Mouse (Mus musculus): ENCODE measurements around the gene Hist1h4d. TPM values are rescaled to one million over a fixed set of nuclear protein-coding genes. Genes with fewer than 3 reads are reported as not detected.

Gene Hist1h4d
- total RNA-seq, 1 experiment from 2014 or later = 639 TPM

DNA sequence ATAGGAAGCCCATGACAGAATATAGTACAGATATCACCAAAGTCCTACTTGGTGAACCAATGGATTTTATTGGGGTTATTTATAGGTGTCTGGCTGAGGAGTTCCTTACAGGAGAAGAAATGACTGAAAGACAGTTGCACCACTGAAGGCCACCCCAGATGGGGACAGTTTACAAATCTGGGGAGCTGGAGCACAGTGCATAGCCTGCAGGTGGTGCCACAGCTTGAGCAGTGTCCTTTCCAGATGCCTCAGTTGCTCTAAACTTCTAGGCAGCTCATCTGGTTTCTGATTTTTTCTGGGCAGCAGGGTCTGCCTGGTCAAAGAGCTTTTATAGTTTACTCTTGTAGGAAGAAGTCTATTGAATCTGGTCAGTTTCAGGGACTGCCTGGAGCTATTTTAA lies 28.4 kb downstream of the Hist1h4d start:
- no peak for ATAC-seq (replicated peaks in 1 of 2; ENCODE audit: insufficient read depth in 1 of 2, low FRiP score in 2 of 2, low TSS enrichment in 1 of 2, low read depth in 1 of 2, poor library complexity in 2 of 2, severe bottlenecking in 2 of 2)

DNA sequence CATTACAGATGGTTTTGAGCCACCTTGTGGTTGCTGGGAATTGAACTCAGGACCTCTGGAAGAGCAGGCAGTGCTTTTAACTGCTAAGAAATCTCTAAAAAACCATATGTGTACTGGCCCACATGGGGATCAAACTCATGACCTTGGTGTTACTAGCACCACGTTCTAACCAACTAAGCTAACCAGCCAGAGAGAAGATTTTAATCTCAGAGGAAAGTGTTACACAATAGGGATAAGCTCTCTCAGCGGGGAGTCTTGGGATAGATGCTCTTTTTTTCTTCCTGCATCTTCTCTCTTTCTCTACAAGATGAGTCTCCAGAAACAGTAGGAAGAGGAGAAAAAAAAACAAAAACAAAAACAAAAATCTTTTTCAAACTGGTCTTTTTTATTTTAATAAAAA lies 29.0 kb downstream of the Hist1h4d start:
- no peak for ATAC-seq (replicated peaks in 1 of 2; ENCODE audit: insufficient read depth in 1 of 2, low FRiP score in 2 of 2, low TSS enrichment in 1 of 2, low read depth in 1 of 2, poor library complexity in 2 of 2, severe bottlenecking in 2 of 2)

DNA sequence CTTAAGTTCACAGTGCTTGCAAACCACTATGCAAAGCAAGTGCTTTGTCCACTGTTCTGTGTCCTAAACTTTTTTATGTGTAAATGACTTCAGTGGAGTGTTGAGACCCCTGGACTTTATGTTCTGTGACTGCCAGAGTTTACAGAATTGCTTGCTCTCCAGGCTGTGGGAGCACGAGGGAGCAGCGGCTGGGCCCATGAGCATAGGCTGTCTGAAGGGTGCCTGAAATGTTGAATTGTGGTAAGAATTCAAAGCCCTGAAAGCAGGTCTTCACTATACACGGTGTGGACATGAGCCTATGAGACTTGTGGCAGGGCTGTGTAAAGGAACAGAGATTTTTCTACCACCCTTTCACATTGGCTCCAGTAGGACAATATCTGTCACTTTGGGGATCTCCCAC lies 30.2 kb downstream of the Hist1h4d start:
- no peak for ATAC-seq (replicated peaks in 1 of 2; ENCODE audit: insufficient read depth in 1 of 2, low FRiP score in 2 of 2, low TSS enrichment in 1 of 2, low read depth in 1 of 2, poor library complexity in 2 of 2, severe bottlenecking in 2 of 2)

DNA sequence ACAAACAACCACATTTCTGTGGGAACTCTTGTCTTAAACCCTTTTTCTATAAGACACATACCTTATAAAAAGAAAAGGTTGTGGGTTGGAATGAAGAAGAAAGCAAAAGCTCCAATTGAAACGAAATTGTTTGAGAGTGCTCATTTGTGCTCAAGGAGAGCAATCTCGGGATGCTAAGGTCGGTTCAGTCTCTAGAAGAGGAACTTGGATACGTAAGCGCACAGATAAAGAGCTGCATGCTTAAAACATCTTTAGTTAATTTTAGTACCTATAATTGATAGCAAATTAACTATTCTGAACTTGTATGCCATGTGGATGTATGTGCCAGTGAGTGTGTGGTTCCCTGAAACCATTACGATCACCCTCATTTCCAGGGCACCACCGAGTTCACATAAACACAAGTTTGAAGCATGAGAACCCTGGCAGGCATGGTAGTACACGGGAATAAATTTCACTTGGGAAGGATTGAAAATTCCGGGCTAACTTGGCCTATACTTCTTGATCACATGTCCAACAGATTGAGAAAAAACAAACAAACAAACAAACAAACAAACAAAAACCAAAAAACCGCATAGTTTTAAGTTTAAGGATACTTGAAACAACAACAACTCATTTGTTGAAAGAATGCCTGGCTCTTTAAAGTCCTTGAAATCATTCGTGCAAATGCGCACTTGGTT lies 38.8 kb downstream of the Hist1h4d start:
- no peak for ATAC-seq (replicated peaks in 1 of 2; ENCODE audit: insufficient read depth in 1 of 2, low FRiP score in 2 of 2, low TSS enrichment in 1 of 2, low read depth in 1 of 2, poor library complexity in 2 of 2, severe bottlenecking in 2 of 2)

DNA sequence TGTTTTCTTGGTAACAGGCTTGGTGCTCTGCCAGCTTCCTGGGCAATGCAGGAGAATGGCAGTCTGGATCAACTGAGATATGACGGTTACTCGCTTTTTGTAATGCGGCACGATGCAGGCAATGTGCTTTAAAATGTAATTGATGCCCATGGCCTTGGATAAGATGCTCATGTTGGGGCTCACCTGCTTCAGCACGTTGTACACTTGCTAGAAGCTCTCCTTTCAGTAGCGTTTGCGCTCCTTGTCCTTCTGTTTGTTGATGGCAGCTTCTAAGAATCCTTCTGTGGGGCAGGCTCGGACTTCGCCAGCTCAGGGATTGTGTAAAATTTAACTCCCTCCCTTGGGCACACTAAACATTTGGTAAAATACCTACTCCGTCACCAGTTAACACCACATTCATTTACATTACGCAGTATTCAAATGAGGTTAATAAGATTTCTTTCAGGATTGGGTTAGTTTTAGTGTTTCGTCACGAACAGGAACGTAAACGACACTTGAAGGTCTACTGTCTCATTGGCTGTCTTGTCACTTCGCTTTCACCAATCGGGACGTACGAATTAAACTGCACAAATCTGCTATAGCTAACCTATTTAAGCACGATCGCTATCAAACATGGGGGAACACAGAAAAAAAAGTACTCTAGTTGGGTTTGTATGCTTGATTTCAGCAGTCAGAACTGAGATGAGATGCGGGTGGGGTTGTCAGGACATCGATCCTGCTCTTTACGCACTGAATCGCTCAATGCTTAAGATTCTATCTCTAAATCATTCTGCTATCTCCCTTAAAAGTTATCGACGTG lies 39.5 kb downstream of the Hist1h4d start, which contains the start of gene Hist1h2be:
TSS of gene Hist1h2be (minus strand) at position 392 of the 799 bp plus-strand sequence.
- ATAC-seq (replicated peaks in 1 of 2; ENCODE audit: insufficient read depth in 1 of 2, low FRiP score in 2 of 2, low TSS enrichment in 1 of 2, low read depth in 1 of 2, poor library complexity in 2 of 2, severe bottlenecking in 2 of 2) = peak; percentile 61 to 73

DNA sequence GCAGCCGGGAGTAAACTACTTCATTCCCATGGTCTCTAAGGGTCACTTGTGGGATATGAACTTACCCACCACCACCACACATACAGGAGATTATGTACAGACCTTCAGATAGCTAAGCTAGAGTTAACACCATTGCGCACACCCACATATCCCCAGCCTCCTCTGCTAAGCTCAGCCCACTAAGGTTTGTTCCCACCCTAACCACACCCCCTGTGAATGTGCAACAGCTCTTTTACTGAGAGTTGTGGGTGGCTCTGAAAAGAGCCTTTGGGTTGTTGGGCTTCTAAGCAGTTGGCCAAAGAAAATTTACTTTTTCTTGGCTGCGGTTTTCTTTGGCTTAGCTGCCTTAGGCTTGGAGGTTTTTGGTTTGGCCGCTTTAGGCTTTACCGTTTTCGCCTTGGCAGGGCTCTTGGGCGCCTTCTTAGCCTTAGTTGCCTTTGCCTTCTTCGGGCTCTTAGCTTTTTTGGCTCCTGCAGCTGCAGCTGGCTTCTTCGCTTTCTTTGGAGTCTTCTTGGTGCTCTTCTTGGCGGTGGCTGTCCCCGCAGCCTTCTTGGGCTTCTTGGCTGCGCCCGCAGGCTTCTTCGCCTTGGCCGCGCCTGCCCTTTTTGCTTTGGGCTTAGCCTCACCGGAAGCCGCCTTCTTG lies 40.3 kb downstream of the Hist1h4d start:
- ATAC-seq (replicated peaks in 1 of 2; ENCODE audit: insufficient read depth in 1 of 2, low FRiP score in 2 of 2, low TSS enrichment in 1 of 2, low read depth in 1 of 2, poor library complexity in 2 of 2, severe bottlenecking in 2 of 2) = peak; percentile 80 to 81

DNA sequence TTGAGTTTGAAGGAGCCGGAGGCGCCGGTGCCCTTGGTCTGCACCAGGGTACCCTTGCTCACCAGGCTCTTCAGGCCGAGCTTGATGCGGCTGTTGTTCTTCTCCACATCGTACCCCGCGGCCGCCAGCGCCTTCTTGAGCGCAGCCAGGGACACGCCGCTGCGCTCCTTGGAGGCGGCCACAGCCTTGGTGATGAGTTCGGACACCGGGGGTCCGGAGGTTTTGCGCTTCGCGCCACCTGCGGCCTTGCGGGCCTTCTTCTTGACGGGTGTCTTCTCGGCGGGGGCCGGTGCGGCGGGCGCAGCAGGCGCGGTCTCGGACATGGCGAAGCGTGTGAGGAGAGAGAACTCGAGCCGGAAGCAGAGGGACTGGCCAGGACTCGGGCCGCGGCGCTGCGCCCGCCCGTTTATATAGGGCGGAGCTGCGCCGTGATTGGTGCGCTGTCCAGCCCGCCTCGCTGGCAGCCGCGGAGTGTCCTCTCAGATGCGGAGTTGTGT lies 40.8 kb downstream of the Hist1h4d start, which contains the start of gene Hist1h1e:
TSS of gene Hist1h1e (minus strand) at position 384 of the 497 bp plus-strand sequence.
- ATAC-seq (replicated peaks in 1 of 2; ENCODE audit: insufficient read depth in 1 of 2, low FRiP score in 2 of 2, low TSS enrichment in 1 of 2, low read depth in 1 of 2, poor library complexity in 2 of 2, severe bottlenecking in 2 of 2) = peak; percentile 61 to 68

DNA sequence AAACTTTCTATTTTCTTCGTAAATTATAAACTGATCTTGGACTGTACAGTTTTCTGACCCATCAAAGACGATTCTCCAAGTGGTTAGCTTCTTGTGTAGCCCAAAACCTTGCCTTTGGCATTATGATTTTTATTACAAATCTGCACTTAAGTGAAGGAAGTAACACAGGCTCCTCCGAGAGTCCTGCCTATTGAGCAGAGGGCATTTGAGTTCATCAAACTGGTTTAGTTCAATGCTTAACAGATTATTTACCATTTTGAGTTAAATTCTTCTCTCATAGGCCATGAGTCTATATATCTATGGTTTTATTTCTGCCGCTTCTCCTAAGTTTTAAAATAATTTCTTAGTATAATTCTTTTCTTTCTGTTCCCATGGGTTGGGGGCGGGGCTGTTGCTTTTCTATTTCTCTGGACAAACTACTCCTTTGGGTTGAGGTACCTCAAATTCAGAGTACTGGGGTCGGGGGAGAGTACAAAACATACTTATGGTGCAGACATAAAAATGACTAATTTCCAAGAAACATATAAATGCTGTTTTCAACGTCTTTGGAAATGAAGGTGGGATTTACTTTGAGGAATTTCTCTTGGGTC lies 41.6 kb downstream of the Hist1h4d start:
- no peak for ATAC-seq (replicated peaks in 1 of 2; ENCODE audit: insufficient read depth in 1 of 2, low FRiP score in 2 of 2, low TSS enrichment in 1 of 2, low read depth in 1 of 2, poor library complexity in 2 of 2, severe bottlenecking in 2 of 2)

DNA sequence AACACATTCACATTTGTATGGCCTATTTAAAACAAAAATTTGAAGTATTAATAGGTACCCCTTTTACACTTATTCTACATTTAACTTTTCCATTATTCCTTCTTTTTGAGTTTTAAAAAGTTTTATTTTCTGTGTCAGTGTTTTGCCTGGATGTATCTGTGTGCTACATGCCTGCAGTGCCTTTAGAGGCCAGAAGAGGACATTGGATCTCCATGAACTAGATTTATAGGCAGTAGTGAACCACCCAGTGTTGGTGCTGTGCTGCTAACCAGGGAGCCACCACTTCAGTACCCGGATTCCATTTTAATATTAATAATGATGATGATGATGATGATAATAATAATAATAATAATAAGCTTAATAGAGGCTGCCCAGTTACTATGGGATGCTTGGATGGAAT lies 49.3 kb downstream of the Hist1h4d start:
- peak; percentile 77 to 82 for ATAC-seq (replicated peaks in 1 of 2; ENCODE audit: insufficient read depth in 1 of 2, low FRiP score in 2 of 2, low TSS enrichment in 1 of 2, low read depth in 1 of 2, poor library complexity in 2 of 2, severe bottlenecking in 2 of 2)

Other genes with a start within 250 kb of the Hist1h4d start
- 53.6 and 57.6 TPM in 2 replicates for gene Zfp322a, start 212.4 kb upstream of the Hist1h4d start, total RNA-seq (2017)
- 12.5 and 18.7 TPM in 2 replicates for gene Abt1, start 157.7 kb upstream of the Hist1h4d start, total RNA-seq (2017)
- 0.20 TPM in 1 of 2 replicates, not detected in the other for gene Btn1a1, start 115.7 kb upstream of the Hist1h4d start, total RNA-seq (2017)
- not detected in 2 replicates for gene Btn2a2, start 92.7 kb upstream of the Hist1h4d start, total RNA-seq (2017)
- gene Hist1h4h, start 50.5 kb upstream of the Hist1h4d start, total RNA-seq (2017) = 427 and 875 TPM in 2 replicates
- gene Hist1h2af, start 47.7 kb upstream of the Hist1h4d start, total RNA-seq (2017) = 1,050 and 1,435 TPM in 2 replicates
- 35.1 and 72.3 TPM in 2 replicates for gene Hist1h3g, start 46.2 kb upstream of the Hist1h4d start, total RNA-seq (2017)
- 47.7 and 59.1 TPM in 2 replicates for gene Hist1h2bh, start 38.2 kb upstream of the Hist1h4d start, total RNA-seq (2017)
- gene Hist1h3f, start 37.5 kb upstream of the Hist1h4d start, total RNA-seq (2017) = 45.4 and 80.4 TPM in 2 replicates
- gene Hist1h4f, start 29.9 kb upstream of the Hist1h4d start, total RNA-seq (2017) = 943 and 1,781 TPM in 2 replicates
- gene Hist1h1d, start 28.3 kb upstream of the Hist1h4d start, total RNA-seq (2017) = 39.0 and 69.9 TPM in 2 replicates
- gene Hist1h3e, start 19.2 kb upstream of the Hist1h4d start, total RNA-seq (2017) = 153 and 296 TPM in 2 replicates
- 87.5 and 265 TPM in 2 replicates for gene Hist1h2ae, start 10.4 kb upstream of the Hist1h4d start, total RNA-seq (2017)
- 765 and 915 TPM in 2 replicates for gene Hist1h2bg, start 10.2 kb upstream of the Hist1h4d start, total RNA-seq (2017)
- gene Hist1h2bf, start 7.4 kb upstream of the Hist1h4d start, total RNA-seq (2017) = 223 and 278 TPM in 2 replicates
- gene Hist1h2ad, start 7.2 kb upstream of the Hist1h4d start, total RNA-seq (2017) = 346 and 539 TPM in 2 replicates
- gene Hist1h3d, start 5.8 kb upstream of the Hist1h4d start, total RNA-seq (2017) = 76.7 and 84.0 TPM in 2 replicates
- 51.7 and 72.2 TPM in 2 replicates for gene Hist1h2be, start 39.5 kb downstream of the Hist1h4d start, total RNA-seq (2017)
- 102 and 170 TPM in 2 replicates for gene Hist1h1e, start 41.0 kb downstream of the Hist1h4d start, total RNA-seq (2017)
- 45.3 and 83.9 TPM in 2 replicates for gene Hist1h2ac, start 102.3 kb downstream of the Hist1h4d start, total RNA-seq (2017)
- 109 and 180 TPM in 2 replicates for gene Hist1h2bc, start 102.6 kb downstream of the Hist1h4d start, total RNA-seq (2017)
- not detected in 2 replicates for gene Hist1h1t, start 114.2 kb downstream of the Hist1h4d start, total RNA-seq (2017)
- gene Hist1h4c, start 116.9 kb downstream of the Hist1h4d start, total RNA-seq (2017) = 140 and 291 TPM in 2 replicates
- 3.1 TPM in 2 replicates for gene Hfe, start 129.3 kb downstream of the Hist1h4d start, total RNA-seq (2017)
- gene Hist1h1c, start 157.2 kb downstream of the Hist1h4d start, total RNA-seq (2017) = 345 and 598 TPM in 2 replicates
- 240 and 585 TPM in 2 replicates for gene Hist1h3c, start 164.0 kb downstream of the Hist1h4d start, total RNA-seq (2017)
- gene Hist1h2bb, start 165.1 kb downstream of the Hist1h4d start, total RNA-seq (2017) = 2,012 and 2,201 TPM in 2 replicates
- 1,198 and 1,437 TPM in 2 replicates for gene Hist1h2ab, start 169.5 kb downstream of the Hist1h4d start, total RNA-seq (2017)
- gene Hist1h3b, start 170.7 kb downstream of the Hist1h4d start, total RNA-seq (2017) = 224 and 348 TPM in 2 replicates
- gene Hist1h4b, start 175.4 kb downstream of the Hist1h4d start, total RNA-seq (2017) = 208 and 415 TPM in 2 replicates
- gene Hist1h4a, start 179.6 kb downstream of the Hist1h4d start, total RNA-seq (2017) = 237 and 336 TPM in 2 replicates
- gene Hist1h3a, start 180.8 kb downstream of the Hist1h4d start, total RNA-seq (2017) = 207 and 294 TPM in 2 replicates
- gene Hist1h1a, start 182.1 kb downstream of the Hist1h4d start, total RNA-seq (2017) = 1,426 and 1,487 TPM in 2 replicates
- gene Trim38, start 188.3 kb downstream of the Hist1h4d start, total RNA-seq (2017) = not detected in 2 replicates
- gene Slc17a2, start 225.4 kb downstream of the Hist1h4d start, total RNA-seq (2017) = not detected in 2 replicates

Measured in hematopoietic stem cell, adult 5-6 weeks (primary cell).